Mouse (Mus musculus): Measurements from ENCODE around the gene Hus1. TPM values are rescaled to one million over a fixed set of nuclear protein-coding genes. Genes with fewer than 3 reads are reported as not detected.

Hus1 gene
- total and polyA plus RNA-seq, 3 experiments: 14.3 to 31.0 (median 29.9) TPM

DNA sequence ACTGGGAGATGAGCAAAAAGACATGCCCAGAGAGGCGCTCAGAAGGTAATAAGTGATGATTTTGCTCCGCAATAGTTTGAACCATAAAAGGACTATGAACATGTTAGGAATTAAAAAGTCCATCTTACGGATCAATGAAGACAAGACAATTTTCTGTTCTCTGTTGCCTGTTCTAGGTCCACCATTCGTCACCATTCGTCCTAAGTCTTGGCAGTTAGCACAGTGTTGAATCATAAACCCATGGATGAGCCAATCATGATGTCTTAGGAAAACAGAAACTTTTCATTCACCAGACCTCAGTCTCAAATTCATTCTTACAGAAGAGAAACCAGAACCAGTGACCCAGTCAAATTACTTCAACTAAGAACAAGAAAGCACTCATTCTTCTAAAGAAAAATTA lies 2.2 kb downstream of the Hus1 start:
- peaks cover 14% of the 10 kb centered on the region for H3K79me2 ChIP-seq (replicated peaks; ENCODE audit: control insufficient read depth, extremely low read depth, insufficient read depth, poor library complexity, severe bottlenecking)
- TF ChIP-seq RCOR1 (conservative IDR thresholded peaks at IDR 0.05; ENCODE audit: low read depth, low read length) (no peak), POLR2AphosphoS2 (IDR thresholded peaks at IDR 0.05; ENCODE audit: low read depth, low read length) (no peak), E2F4 (IDR thresholded peaks at IDR 0.05; ENCODE audit: insufficient replicate concordance, low read depth, low read length) (no peak), JUN (IDR thresholded peaks at IDR 0.05; ENCODE audit: insufficient read depth, low read depth, low read length) (no peak), RAD21 (IDR thresholded peaks at IDR 0.05; ENCODE audit: low read depth, low read length) (no peak), ZKSCAN1 (IDR thresholded peaks at IDR 0.05; ENCODE audit: borderline replicate concordance, low read depth, low read length) (no peak), TBP (conservative IDR thresholded peaks at IDR 0.05; ENCODE audit: low read depth, low read length) (no peak), IRF4 (IDR thresholded peaks at IDR 0.05; ENCODE audit: low read depth, low read length) (no peak), ZMIZ1 (IDR thresholded peaks at IDR 0.05; ENCODE audit: low read depth, low read length) (no peak), SMC3 (IDR thresholded peaks at IDR 0.05; ENCODE audit: low read depth, low read length) (no peak), CHD2 (IDR thresholded peaks at IDR 0.05; ENCODE audit: low read length) (no peak), USF1 (IDR thresholded peaks at IDR 0.05; ENCODE audit: low read depth, low read length) (no peak), UBTF (IDR thresholded peaks at IDR 0.05; ENCODE audit: low read depth, low read length) (no peak), ZNF384 (IDR thresholded peaks at IDR 0.05; ENCODE audit: low read depth, low read length) (no peak), JUND (conservative IDR thresholded peaks at IDR 0.05; ENCODE audit: low read depth, low read length) (no peak)
- H3K4me2 ChIP-seq (ENCODE audit: insufficient read depth, low read depth, poor library complexity, severe bottlenecking): no peak overlapping the region
- H3K27me3 ChIP-seq (replicated peaks): peaks cover 14% of the 10 kb centered on the region
- H3K27ac ChIP-seq (ENCODE audit: insufficient read depth, low read depth): no peak overlapping the region
- dilution Hi-C loops (cut with MboI; ENCODE audit: extremely low pct_ligation_motif_present, extremely low pct_unique_long_range_greater_than_20kb, low sequenced_read_pairs): no loop called here
- DNase-seq (ENCODE audit: extremely low read depth): no peak
- in situ Hi-C loops (cut with MboI; ENCODE audit: low pct_ligation_motif_present, low pct_unique_long_range_greater_than_20kb, low sequenced_read_pairs): no loop called here
- H3K9me3 ChIP-seq (replicated peaks; ENCODE audit: low read length): no peaks in the 10 kb centered on the region
- peaks cover 39 to 52% of the 10 kb centered on the region in 2 experiments for H3K36me3 ChIP-seq (replicated peaks in 1 of 2; ENCODE audit: control insufficient read depth in 1 of 2, insufficient read depth in 1 of 2, low read length in 1 of 2)
- no peak overlapping the region for H3K4me3 ChIP-seq (replicated peaks in 1 of 3; ENCODE audit: low read depth in 2 of 3, low read length in 2 of 3, poor library complexity in 1 of 3)
- peaks cover 2 to 23% of the 10 kb centered on the region in 2 experiments; a peak in 3 of 4 replicates for H3K4me1 ChIP-seq (ENCODE audit: control insufficient read depth in 1 of 2, insufficient read depth in 2 of 2)
- H3K9ac ChIP-seq (ENCODE audit: insufficient read depth, low read depth): no peak overlapping the region

GRCm38 (mm10) chr11:8988084-8988483 lies 22.9 kb downstream of the Hus1 start:
- Histone ChIP-seq H3K27ac (ENCODE audit: insufficient read depth, low read depth) (no peak overlapping the region), H3K27me3 (replicated peaks) (peaks cover 44% of the 10 kb centered on the region), H3K4me3 (replicated peaks in 1 of 3; ENCODE audit: low read depth in 2 of 3, low read length in 2 of 3, poor library complexity in 1 of 3) (no peak overlapping the region), H3K79me2 (replicated peaks; ENCODE audit: control insufficient read depth, extremely low read depth, insufficient read depth, poor library complexity, severe bottlenecking) (no peaks in the 10 kb centered on the region), H3K4me2 (ENCODE audit: insufficient read depth, low read depth, poor library complexity, severe bottlenecking) (no peak overlapping the region), H3K9ac (ENCODE audit: insufficient read depth, low read depth) (no peak overlapping the region), H3K9me3 (replicated peaks; ENCODE audit: low read length) (no peaks in the 10 kb centered on the region), H3K36me3 (replicated peaks in 1 of 2; ENCODE audit: control insufficient read depth in 1 of 2, insufficient read depth in 1 of 2, low read length in 1 of 2) (peaks cover 20 to 29% of the 10 kb centered on the region in 2 experiments), H3K4me1 (ENCODE audit: control insufficient read depth in 1 of 2, insufficient read depth in 2 of 2) (no peaks in the 10 kb centered on the region)
- no peak for DNase-seq (ENCODE audit: extremely low read depth)
- in situ Hi-C loops (cut with MboI; ENCODE audit: low pct_ligation_motif_present, low pct_unique_long_range_greater_than_20kb, low sequenced_read_pairs) (loop anchor here (5.0 kb wide), 1 partner anchor 149 kb away; no protein-coding TSS in a partner anchor), dilution Hi-C loops (cut with MboI; ENCODE audit: extremely low pct_ligation_motif_present, extremely low pct_unique_long_range_greater_than_20kb, low sequenced_read_pairs) (loop anchor here (25.0 kb wide), 1 partner anchor 149 kb away; no protein-coding TSS in a partner anchor)
- TF ChIP-seq TBP (conservative IDR thresholded peaks at IDR 0.05; ENCODE audit: low read depth, low read length) (no peak), JUND (conservative IDR thresholded peaks at IDR 0.05; ENCODE audit: low read depth, low read length) (no peak), HCFC1 (IDR thresholded peaks at IDR 0.05; ENCODE audit: low read depth, low read length) (no peak), CTCF (conservative IDR thresholded peaks at IDR 0.05 in 1 of 2, IDR thresholded peaks at IDR 0.05 in 1 of 2; ENCODE audit: low read depth in 2 of 2, low read length in 2 of 2) (peak in 1 of 2 experiments; percentile 30; a peak in 2 of 4 replicates), JUN (IDR thresholded peaks at IDR 0.05; ENCODE audit: insufficient read depth, low read depth, low read length) (no peak), RAD21 (IDR thresholded peaks at IDR 0.05; ENCODE audit: low read depth, low read length) (peak; percentile 32)
